Mouse (Mus musculus) liver, embryonic 11.5 days (tissue): ENCODE results near the gene Plekha6. TPM values are rescaled to one million over a fixed set of nuclear protein-coding genes. Genes with fewer than 3 reads are reported as not detected.

Source experiments
- ATAC-seq: fragments of 200-750 bp; cut with Nextera tagmentation; replicated peaks from 2 replicates; pipeline ENCODE4 v1.8.0; 2017; ENCODE audit warnings: moderate number of reproducible peaks, mild to moderate bottlenecking, moderate TSS enrichment, moderate library complexity; ENCODE audit not compliant: low FRiP score
- DNase-seq: peaks from one replicate; pipeline ENCODE4 v3.0.0-alpha.2; 2017; ENCODE audit warnings: low spot score
- H3K27ac ChIP-seq: fragments of 300-500 bp; sonication (generic); 2 replicates; pipeline ENCODE4 v1.5.1; 2014; ENCODE audit warnings: mild to moderate bottlenecking, low read depth, low read length, control low read depth
- H3K27me3 ChIP-seq: fragments of 300-500 bp; sonication (generic); replicated peaks from 2 replicates; pipeline ENCODE4 v1.6.1; 2014; ENCODE audit warnings: low read length, mixed read lengths; ENCODE audit not compliant: control insufficient read depth, insufficient read depth
- H3K36me3 ChIP-seq: fragments of 300-500 bp; sonication (generic); 2 replicates; pipeline ENCODE4 v1.6.1; 2014; ENCODE audit warnings: mild to moderate bottlenecking, low read length, moderate library complexity, mixed read lengths; ENCODE audit not compliant: control insufficient read depth, insufficient read depth
- H3K4me1 ChIP-seq: fragments of 300-500 bp; sonication (generic); replicated peaks from 2 replicates; pipeline ENCODE4 v1.6.1; 2014; ENCODE audit warnings: low read length, mixed read lengths; ENCODE audit not compliant: control insufficient read depth, insufficient read depth
- H3K4me2 ChIP-seq: fragments of 300-500 bp; sonication (generic); 2 replicates; pipeline ENCODE4 v1.6.1; 2014; ENCODE audit warnings: mild to moderate bottlenecking, control low read depth, moderate library complexity
- H3K4me3 ChIP-seq: fragments of 300-500 bp; sonication (generic); 2 replicates; pipeline ENCODE4 v1.5.1; 2014; ENCODE audit warnings: low read depth, low read length, control low read depth
- H3K9ac ChIP-seq: fragments of 300-500 bp; sonication (generic); 2 replicates; pipeline ENCODE4 v1.6.1; 2014; ENCODE audit warnings: low read depth, low read length, control low read depth
- H3K9me3 ChIP-seq: fragments of 300-500 bp; sonication (generic); 2 replicates; pipeline ENCODE4 v1.6.1; 2016; ENCODE audit warnings: low read length, inconsistent platforms, mixed read lengths; ENCODE audit not compliant: control insufficient read depth
- WGBS: fragments of 180-500 bp; shearing (Covaris S2); extraction: QIAGEN DNeasy Blood & Tissue Kit; methylation state at CpG from one replicate; pipeline ENCODE4 v1.1.7; 2014; 5-methylcytosine and 5-hydroxymethylcytosine counted together
- polyA plus RNA-seq: library from polyadenylated mRNA; unstranded; fragments of >200 nt; fragmentation: Nextera tagmentation; extraction: Ambion mirVana; gene quantifications from 2 replicates; pipeline ENCODE4 v1.2.1, GENCODE M21; 2014

Gene Plekha6
- polyA plus RNA-seq, 1 experiment from 2014 or later, result 4.3 TPM

- Histone ChIP-seq H3K27ac (no peak overlapping the region), H3K27me3 (no peaks in the 10 kb centered on the region), H3K9me3 (no peaks in the 10 kb centered on the region), H3K4me1 (no peaks in the 10 kb centered on the region), H3K36me3 (no peaks in the 10 kb centered on the region), H3K4me3 (no peak overlapping the region), H3K9ac (no peak overlapping the region), H3K4me2 (no peak overlapping the region)
- ATAC-seq (no peak), DNase-seq (no peak)
- 85% methylated on average over 6 of the region's 6 CpGs for WGBS
These were observed 33.3 kb downstream of the Plekha6 start for GRCm38 (mm10) chr1:133197266-133197665.

- H3K4me3 ChIP-seq, result no peak overlapping the region
- H3K27ac ChIP-seq, result no peak overlapping the region
- ATAC-seq (no peak), DNase-seq (no peak)
- no peaks in the 10 kb centered on the region for H3K36me3 ChIP-seq
- H3K27me3 ChIP-seq, result no peaks in the 10 kb centered on the region
- no peak overlapping the region for H3K9ac ChIP-seq
- no peak overlapping the region for H3K4me2 ChIP-seq
- H3K9me3 ChIP-seq, result no peaks in the 10 kb centered on the region
- 80% methylated on average over 7 of the region's 7 CpGs for WGBS
- 0 out of 2 replicates have a peak, but pooled peaks cover 4% of the 10 kb centered on the region for H3K4me1 ChIP-seq
These were observed 35.7 kb downstream of the Plekha6 start for GRCm38 (mm10) chr1:133199706-133200105.

GRCm38 (mm10) chr1:133201499-133201898, 37.5 kb downstream of the Plekha6 start:
- no peak overlapping the region for H3K27ac ChIP-seq
- no peak for DNase-seq

GRCm38 (mm10) chr1:133203701-133204100, 39.7 kb downstream of the Plekha6 start:
- Histone ChIP-seq H3K4me2 (no peak overlapping the region), H3K27ac (no peak overlapping the region), H3K4me3 (no peak overlapping the region), H3K27me3 (no peaks in the 10 kb centered on the region), H3K9ac (no peak overlapping the region), H3K4me1 (0 out of 2 replicates have a peak, but pooled peaks cover 4% of the 10 kb centered on the region), H3K36me3 (no peaks in the 10 kb centered on the region), H3K9me3 (no peaks in the 10 kb centered on the region)
- ATAC-seq, result no peak
- WGBS, result 27% methylated on average over 2 of the region's 2 CpGs
- no peak for DNase-seq

More at GRCm38 (mm10) chr1:133201499-133201898, 37.5 kb downstream of the Plekha6 start:
- no peak overlapping the region for H3K9ac ChIP-seq
- no peaks in the 10 kb centered on the region for H3K27me3 ChIP-seq
- no peak for ATAC-seq
- no peak overlapping the region for H3K4me3 ChIP-seq
- 0 out of 2 replicates have a peak, but pooled peaks cover 4% of the 10 kb centered on the region for H3K4me1 ChIP-seq
- no peaks in the 10 kb centered on the region for H3K9me3 ChIP-seq
- 37% methylated on average over 4 of the region's 4 CpGs for WGBS
- no peaks in the 10 kb centered on the region for H3K36me3 ChIP-seq
- no peak overlapping the region for H3K4me2 ChIP-seq

GRCm38 (mm10) chr1:133204341-133204849, 40.4 kb downstream of the Plekha6 start:
- Histone ChIP-seq H3K4me1 (0 out of 2 replicates have a peak, but pooled peaks cover 4% of the 10 kb centered on the region), H3K9me3 (no peaks in the 10 kb centered on the region), H3K36me3 (no peaks in the 10 kb centered on the region), H3K27me3 (peaks cover 2% of the 10 kb centered on the region; the same call in 1 of the 2 replicates), H3K4me2 (no peak overlapping the region), H3K27ac (no peak overlapping the region), H3K4me3 (no peak overlapping the region), H3K9ac (no peak overlapping the region)
- 59% methylated on average over 11 of the region's 11 CpGs for WGBS
- DNase-seq (no peak), ATAC-seq (no peak)

- DNase-seq, result no peak
- Histone ChIP-seq H3K9ac (no peak overlapping the region), H3K4me2 (no peak overlapping the region), H3K9me3 (no peaks in the 10 kb centered on the region), H3K4me3 (no peak overlapping the region), H3K36me3 (no peaks in the 10 kb centered on the region), H3K4me1 (peaks cover 7% of the 10 kb centered on the region; the same call in 1 of the 2 replicates), H3K27ac (no peak overlapping the region), H3K27me3 (peaks cover 3% of the 10 kb centered on the region; the same call in 1 of the 2 replicates)
- 55% methylated on average over 10 of the region's 10 CpGs for WGBS
- no peak for ATAC-seq
These were observed 41.0 kb downstream of the Plekha6 start for GRCm38 (mm10) chr1:133204985-133205384.

- ATAC-seq (no peak), DNase-seq (no peak)
- H3K4me1 ChIP-seq, result peaks cover 7% of the 10 kb centered on the region; the same call in 1 of the 2 replicates
- no peak overlapping the region for H3K4me2 ChIP-seq
- no peaks in the 10 kb centered on the region for H3K36me3 ChIP-seq
- 77% methylated on average over 10 of the region's 11 CpGs for WGBS
- no peak overlapping the region for H3K9ac ChIP-seq
- no peak overlapping the region for H3K4me3 ChIP-seq
- no peak overlapping the region for H3K27ac ChIP-seq
- H3K9me3 ChIP-seq, result no peaks in the 10 kb centered on the region
- H3K27me3 ChIP-seq, result peaks cover 3% of the 10 kb centered on the region
These were observed 44.2 kb downstream of the Plekha6 start for GRCm38 (mm10) chr1:133208086-133208815.

GRCm38 (mm10) chr1:133209036-133209435, 45.0 kb downstream of the Plekha6 start:
- WGBS, result 81% methylated on average over 11 of the region's 11 CpGs

GRCm38 (mm10) chr1:133209482-133209881, 45.5 kb downstream of the Plekha6 start:
- no peak overlapping the region for H3K4me3 ChIP-seq
- H3K9ac ChIP-seq, result no peak overlapping the region
- WGBS, result 53% methylated on average over 7 of the region's 7 CpGs
- no peak for ATAC-seq
- H3K27ac ChIP-seq, result no peak overlapping the region
- no peak overlapping the region for H3K4me2 ChIP-seq
- H3K9me3 ChIP-seq, result no peaks in the 10 kb centered on the region
- H3K4me1 ChIP-seq, result peaks cover 4% of the 10 kb centered on the region; the same call in 1 of the 2 replicates
- H3K36me3 ChIP-seq, result no peaks in the 10 kb centered on the region
- DNase-seq, result no peak
- peaks cover 3% of the 10 kb centered on the region for H3K27me3 ChIP-seq

More at GRCm38 (mm10) chr1:133209036-133209435, 45.0 kb downstream of the Plekha6 start:
- Histone ChIP-seq H3K36me3 (no peaks in the 10 kb centered on the region), H3K4me1 (peaks cover 7% of the 10 kb centered on the region; the same call in 1 of the 2 replicates), H3K9ac (no peak overlapping the region), H3K27me3 (peaks cover 3% of the 10 kb centered on the region), H3K4me2 (no peak overlapping the region), H3K4me3 (no peak overlapping the region), H3K9me3 (no peaks in the 10 kb centered on the region), H3K27ac (no peak overlapping the region)
- DNase-seq, result no peak
- no peak for ATAC-seq
